Mouse (Mus musculus) liver, postnatal 0 days (tissue): ENCODE measurements around the gene Mrps27.

Experiments used
- CTCF ChIP-seq: sonication (generic); IDR thresholded peaks from 2 replicates; pipeline ENCODE4 v1.5.1; 2016; ENCODE audit warnings: antibody characterized with exemption, low read depth
- EP300 ChIP-seq: IDR thresholded peaks from 2 replicates; pipeline ENCODE4 v1.6.1; 2016; ENCODE audit warnings: antibody characterized with exemption, low read depth, mild to moderate bottlenecking

GRCm38 (mm10) chr13:99353490-99353851 is 8.9 kb downstream of the Mrps27 start:
- TF ChIP-seq CTCF, result no peak
- TF ChIP-seq EP300, result no peak
